Mouse (Mus musculus): Measurements from ENCODE around the gene Ffar4. TPM values are rescaled to one million over a fixed set of nuclear protein-coding genes. Genes with fewer than 3 reads are reported as not detected.

Gene Ffar4
- polyA plus RNA-seq, 1 experiment from 2014 or later: 0.41 TPM

DNA sequence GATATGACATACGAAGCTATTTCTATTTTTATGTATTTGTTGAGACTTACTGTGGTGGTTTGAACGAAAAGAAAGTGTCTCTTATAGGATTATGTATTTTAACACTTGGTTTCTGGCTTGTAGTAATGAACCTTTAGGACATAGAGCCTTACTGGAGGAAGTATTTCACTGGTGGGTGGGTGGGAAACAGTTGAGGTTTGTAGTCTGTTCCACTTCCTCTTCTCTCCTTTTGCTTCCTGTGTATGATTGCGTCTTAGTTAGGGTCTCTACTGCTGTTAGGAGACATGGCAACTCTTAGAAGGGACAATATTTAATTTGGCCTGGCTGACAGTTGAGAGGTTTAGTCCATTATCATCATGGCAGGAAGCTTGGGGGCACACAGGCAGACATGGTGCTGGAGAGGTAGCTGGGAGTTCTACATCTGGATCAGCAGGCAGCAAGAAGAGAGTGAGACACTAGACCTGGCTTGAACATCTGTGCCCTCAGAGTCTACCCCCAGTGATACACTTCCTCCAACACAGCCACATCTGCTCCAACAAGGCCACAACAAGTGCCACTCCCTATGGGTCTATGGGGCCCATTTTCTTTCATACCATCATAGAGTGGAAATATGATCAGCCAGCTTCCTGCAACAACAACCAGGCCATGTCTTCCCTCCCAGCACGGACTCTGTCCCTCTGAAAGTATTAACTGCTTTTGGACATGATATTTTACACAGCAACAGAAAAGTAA is 46.8 kb downstream of the Ffar4 start:
- Histone ChIP-seq H3K9me3 (no peaks in the 10 kb centered on the region), H3K4me1 (no peaks in the 10 kb centered on the region), H3K27me3 (no peaks in the 10 kb centered on the region), H3K9ac (no peak overlapping the region), H3K36me3 (no peaks in the 10 kb centered on the region), H3K4me2 (no peak overlapping the region), H3K27ac (no peak overlapping the region), H3K4me3 (no peak overlapping the region)
- WGBS: 71% methylated on average over 4 of the region's 4 CpGs
- no peak for ATAC-seq (ENCODE audit: insufficient number of reproducible peaks, low FRiP score, low TSS enrichment, low read depth)

GRCm38 (mm10) chr19:38156243-38156642 is 59.4 kb downstream of the Ffar4 start:
- H3K36me3 ChIP-seq: no peaks in the 10 kb centered on the region
- H3K27me3 ChIP-seq: no peaks in the 10 kb centered on the region
- WGBS: 98% methylated on average over 1 of the region's 1 CpGs
- no peak overlapping the region for H3K27ac ChIP-seq
- no peaks in the 10 kb centered on the region for H3K9me3 ChIP-seq
- H3K9ac ChIP-seq: no peak overlapping the region
- no peak overlapping the region for H3K4me2 ChIP-seq
- no peaks in the 10 kb centered on the region for H3K4me1 ChIP-seq
- no peak for ATAC-seq (ENCODE audit: insufficient number of reproducible peaks, low FRiP score, low TSS enrichment, low read depth)
- H3K4me3 ChIP-seq: no peak overlapping the region

DNA sequence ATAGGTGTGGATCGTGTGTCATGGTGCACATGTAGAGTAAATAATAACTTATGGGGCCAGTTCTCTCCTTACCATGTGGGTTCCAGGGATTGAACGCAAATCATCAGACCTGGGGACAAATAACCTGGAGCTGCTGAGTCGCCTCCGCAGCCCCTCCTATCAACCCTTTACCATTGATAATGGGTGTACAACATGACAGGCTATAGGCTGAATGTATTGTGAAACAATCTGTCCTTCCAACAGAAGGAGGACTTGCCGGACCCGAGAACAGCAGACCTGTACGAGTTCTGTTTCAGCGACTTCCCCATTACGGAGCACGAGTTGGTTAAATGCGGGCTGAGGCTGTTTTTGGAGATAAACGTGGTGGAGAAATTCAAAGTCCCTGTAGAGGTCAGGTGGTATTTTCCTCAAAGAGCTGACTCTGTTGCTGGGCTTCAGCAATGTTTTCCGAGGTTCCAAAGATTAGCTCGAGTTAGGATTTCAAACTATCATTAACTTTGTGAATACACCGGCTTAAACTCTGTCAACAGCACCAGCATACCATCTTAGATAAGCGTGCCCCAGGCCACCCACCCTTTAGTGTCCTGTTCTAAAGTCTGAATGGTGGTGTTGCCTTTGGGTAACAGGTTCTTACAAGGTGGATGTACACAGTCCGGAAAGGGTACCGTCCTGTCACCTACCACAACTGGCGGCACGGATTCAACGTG is 64.9 kb downstream of the Ffar4 start:
- Histone ChIP-seq H3K4me1 (no peaks in the 10 kb centered on the region), H3K4me3 (no peak overlapping the region), H3K27ac (no peak overlapping the region), H3K9ac (no peak overlapping the region), H3K4me2 (no peak overlapping the region), H3K36me3 (no peaks in the 10 kb centered on the region), H3K27me3 (no peaks in the 10 kb centered on the region), H3K9me3 (no peaks in the 10 kb centered on the region)
- no peak for ATAC-seq (ENCODE audit: insufficient number of reproducible peaks, low FRiP score, low TSS enrichment, low read depth)
- 90% methylated on average over 21 of the region's 21 CpGs for WGBS

Other genes with a start within 250 kb of the Ffar4 start
- 11.9 and 14.1 TPM in 2 replicates for gene Myof, start 53.5 kb upstream of the Ffar4 start, polyA plus RNA-seq (2015; fragmentation: Nextera tagmentation; extraction: Ambion mirVana)
- gene Cep55, start 42.1 kb upstream of the Ffar4 start, polyA plus RNA-seq (2015; fragmentation: Nextera tagmentation; extraction: Ambion mirVana): 18.4 and 19.9 TPM in 2 replicates
- 22.4 and 25.6 TPM in 2 replicates for gene Rbp4, start 28.2 kb downstream of the Ffar4 start, polyA plus RNA-seq (2015; fragmentation: Nextera tagmentation; extraction: Ambion mirVana)
- gene Pde6c, start 35.7 kb downstream of the Ffar4 start, polyA plus RNA-seq (2015; fragmentation: Nextera tagmentation; extraction: Ambion mirVana): not detected in 2 replicates
- gene Fra10ac1, start 127.1 kb downstream of the Ffar4 start, polyA plus RNA-seq (2015; fragmentation: Nextera tagmentation; extraction: Ambion mirVana): 31.9 and 34.2 TPM in 2 replicates
- gene Lgi1, start 167.5 kb downstream of the Ffar4 start, polyA plus RNA-seq (2015; fragmentation: Nextera tagmentation; extraction: Ambion mirVana): 1.6 and 3.1 TPM in 2 replicates